Mouse (Mus musculus): ENCODE results near the gene Fgfr2. TPM values are rescaled to one million over a fixed set of nuclear protein-coding genes. Genes with fewer than 3 reads are reported as not detected.

Fgfr2 gene
- polyA plus RNA-seq, 1 experiment from 2014 or later, result 67.0 TPM

GRCm38 (mm10) chr7:132570071-132570470 is 553.1 kb downstream of the Fgfr2 start:
- peak overlapping the region; percentile 44 for H3K27ac ChIP-seq
- no peaks in the 10 kb centered on the region for H3K27me3 ChIP-seq (replicated peaks)
- peaks cover 14% of the 10 kb centered on the region; the same call in 1 of the 2 replicates for H3K4me1 ChIP-seq (replicated peaks)
- H3K4me2 ChIP-seq (replicated peaks), result peak overlapping the region; percentile 32
- no peak overlapping the region; the same call in 1 of the 2 replicates for H3K4me3 ChIP-seq (replicated peaks)
- ATAC-seq, result peak; percentile 69
- H3K36me3 ChIP-seq, result peaks cover 10% of the 10 kb centered on the region
- H3K9me3 ChIP-seq, result no peaks in the 10 kb centered on the region
- 62% methylated on average over 5 of the region's 5 CpGs for WGBS
- H3K9ac ChIP-seq, result no peak overlapping the region

GRCm38 (mm10) chr7:132568817-132569216 is 554.3 kb downstream of the Fgfr2 start:
- H3K27ac ChIP-seq, result no peak overlapping the region
- peaks cover 20% of the 10 kb centered on the region for H3K36me3 ChIP-seq
- H3K4me2 ChIP-seq (replicated peaks), result no peak overlapping the region
- H3K9me3 ChIP-seq, result no peaks in the 10 kb centered on the region
- H3K4me1 ChIP-seq (replicated peaks), result peaks cover 11% of the 10 kb centered on the region; the same call in 1 of the 2 replicates
- H3K9ac ChIP-seq, result no peak overlapping the region
- WGBS, result 82% methylated on average over 6 of the region's 6 CpGs
- H3K27me3 ChIP-seq (replicated peaks), result no peaks in the 10 kb centered on the region
- no peak overlapping the region for H3K4me3 ChIP-seq (replicated peaks)
- ATAC-seq, result no peak

GRCm38 (mm10) chr7:132565831-132566230 is 557.3 kb downstream of the Fgfr2 start:
- WGBS, result 27% methylated on average over 1 of the region's 1 CpGs
- H3K36me3 ChIP-seq, result peaks cover 46% of the 10 kb centered on the region
- H3K4me1 ChIP-seq (replicated peaks), result peaks cover 9% of the 10 kb centered on the region; the same call in 1 of the 2 replicates
- no peaks in the 10 kb centered on the region for H3K9me3 ChIP-seq
- no peak overlapping the region for H3K9ac ChIP-seq
- H3K4me3 ChIP-seq (replicated peaks), result no peak overlapping the region
- no peak overlapping the region for H3K27ac ChIP-seq
- H3K4me2 ChIP-seq (replicated peaks), result no peak overlapping the region
- no peak for ATAC-seq
- no peaks in the 10 kb centered on the region for H3K27me3 ChIP-seq (replicated peaks)

GRCm38 (mm10) chr7:132559138-132559766 is 563.9 kb downstream of the Fgfr2 start:
- Histone ChIP-seq H3K9ac (no peak overlapping the region), H3K4me2 (replicated peaks) (no peak overlapping the region), H3K9me3 (no peaks in the 10 kb centered on the region), H3K27ac (no peak overlapping the region), H3K36me3 (peaks cover 62% of the 10 kb centered on the region), H3K27me3 (replicated peaks) (no peaks in the 10 kb centered on the region), H3K4me1 (replicated peaks) (no peaks in the 10 kb centered on the region), H3K4me3 (replicated peaks) (no peak overlapping the region)
- WGBS, result 34% methylated on average over 3 of the region's 3 CpGs
- no peak for ATAC-seq

- no peaks in the 10 kb centered on the region for H3K27me3 ChIP-seq (replicated peaks)
- no peak overlapping the region for H3K9ac ChIP-seq
- H3K4me2 ChIP-seq (replicated peaks), result no peak overlapping the region
- no peaks in the 10 kb centered on the region for H3K4me1 ChIP-seq (replicated peaks)
- no peak overlapping the region for H3K27ac ChIP-seq
- no peak overlapping the region for H3K4me3 ChIP-seq (replicated peaks)
- no peak for ATAC-seq
- 77% methylated on average over 7 of the region's 7 CpGs for WGBS
- peaks cover 54% of the 10 kb centered on the region for H3K36me3 ChIP-seq
- no peaks in the 10 kb centered on the region for H3K9me3 ChIP-seq
These were observed 564.9 kb downstream of the Fgfr2 start for GRCm38 (mm10) chr7:132558141-132558736.

GRCm38 (mm10) chr7:132556575-132556974 is 566.6 kb downstream of the Fgfr2 start:
- ATAC-seq, result no peak
- WGBS, result 85% methylated on average over 5 of the region's 5 CpGs
- Histone ChIP-seq H3K4me3 (replicated peaks) (no peak overlapping the region), H3K27me3 (replicated peaks) (no peaks in the 10 kb centered on the region), H3K9ac (no peak overlapping the region), H3K9me3 (no peaks in the 10 kb centered on the region), H3K4me2 (replicated peaks) (no peak overlapping the region), H3K36me3 (peaks cover 37% of the 10 kb centered on the region), H3K27ac (no peak overlapping the region), H3K4me1 (replicated peaks) (no peaks in the 10 kb centered on the region)

- Histone ChIP-seq H3K9ac (no peak overlapping the region), H3K4me3 (replicated peaks) (no peak overlapping the region), H3K36me3 (peaks cover 33% of the 10 kb centered on the region), H3K4me1 (replicated peaks) (0 out of 2 replicates have a peak, but pooled peaks cover 3% of the 10 kb centered on the region), H3K27ac (no peak overlapping the region), H3K4me2 (replicated peaks) (no peak overlapping the region), H3K27me3 (replicated peaks) (no peaks in the 10 kb centered on the region), H3K9me3 (no peaks in the 10 kb centered on the region)
- ATAC-seq, result peak; percentile 24
- WGBS, result 28% methylated on average over 4 of the region's 4 CpGs
These were observed 567.2 kb downstream of the Fgfr2 start for GRCm38 (mm10) chr7:132555911-132556310.

GRCm38 (mm10) chr7:132554091-132554490 is 569.1 kb downstream of the Fgfr2 start:
- H3K4me3 ChIP-seq (replicated peaks), result no peak overlapping the region
- WGBS, result 66% methylated on average over 2 of the region's 2 CpGs
- H3K4me1 ChIP-seq (replicated peaks), result 0 out of 2 replicates have a peak, but pooled peaks cover 3% of the 10 kb centered on the region
- H3K4me2 ChIP-seq (replicated peaks), result no peak overlapping the region
- H3K9me3 ChIP-seq, result no peaks in the 10 kb centered on the region
- no peak overlapping the region for H3K9ac ChIP-seq
- ATAC-seq, result no peak
- peaks cover 16% of the 10 kb centered on the region for H3K36me3 ChIP-seq
- no peak overlapping the region for H3K27ac ChIP-seq
- no peaks in the 10 kb centered on the region for H3K27me3 ChIP-seq (replicated peaks)

GRCm38 (mm10) chr7:132551351-132552126 is 571.6 kb downstream of the Fgfr2 start:
- peak; percentile 95 for ATAC-seq
- under 1% methylated on average over 27 of the region's 27 CpGs for WGBS
- Histone ChIP-seq H3K4me1 (replicated peaks) (0 out of 2 replicates have a peak, but pooled peaks cover 3% of the 10 kb centered on the region), H3K27ac (0 out of 2 replicates have a peak overlapping the region, but pooled peaks have one; percentile 13), H3K9me3 (no peaks in the 10 kb centered on the region), H3K27me3 (replicated peaks) (no peaks in the 10 kb centered on the region), H3K4me2 (replicated peaks) (peak overlapping the region; percentile 89), H3K36me3 (0 out of 2 replicates have a peak, but pooled peaks cover under 1% of the 10 kb centered on the region), H3K4me3 (replicated peaks) (peak overlapping the region; percentile 45), H3K9ac (peak overlapping the region; percentile 48)

GRCm38 (mm10) chr7:132547126-132547525 is 576.0 kb downstream of the Fgfr2 start:
- ATAC-seq, result no peak
- H3K4me3 ChIP-seq (replicated peaks), result no peak overlapping the region
- no peak overlapping the region for H3K4me2 ChIP-seq (replicated peaks)
- WGBS, result 70% methylated on average over 3 of the region's 3 CpGs
- H3K27me3 ChIP-seq (replicated peaks), result no peaks in the 10 kb centered on the region
- no peak overlapping the region for H3K27ac ChIP-seq
- no peak overlapping the region for H3K9ac ChIP-seq
- H3K36me3 ChIP-seq, result no peaks in the 10 kb centered on the region
- 0 out of 2 replicates have a peak, but pooled peaks cover 3% of the 10 kb centered on the region for H3K4me1 ChIP-seq (replicated peaks)
- H3K9me3 ChIP-seq, result no peaks in the 10 kb centered on the region

- Histone ChIP-seq H3K4me1 (replicated peaks) (no peaks in the 10 kb centered on the region), H3K36me3 (no peaks in the 10 kb centered on the region), H3K9me3 (no peaks in the 10 kb centered on the region), H3K27ac (no peak overlapping the region), H3K4me2 (replicated peaks) (no peak overlapping the region), H3K9ac (no peak overlapping the region), H3K27me3 (replicated peaks) (no peaks in the 10 kb centered on the region), H3K4me3 (replicated peaks) (no peak overlapping the region)
- 52% methylated on average over 4 of the region's 4 CpGs for WGBS
- ATAC-seq, result no peak
These were observed 580.7 kb downstream of the Fgfr2 start for GRCm38 (mm10) chr7:132542427-132542826.

GRCm38 (mm10) chr7:132541566-132541965 is 581.6 kb downstream of the Fgfr2 start:
- no peak for ATAC-seq
- Histone ChIP-seq H3K27ac (no peak overlapping the region), H3K9ac (no peak overlapping the region), H3K36me3 (no peaks in the 10 kb centered on the region), H3K27me3 (replicated peaks) (no peaks in the 10 kb centered on the region), H3K4me3 (replicated peaks) (no peak overlapping the region), H3K4me1 (replicated peaks) (no peaks in the 10 kb centered on the region), H3K9me3 (no peaks in the 10 kb centered on the region), H3K4me2 (replicated peaks) (no peak overlapping the region)
- 63% methylated on average over 3 of the region's 3 CpGs for WGBS
